Mouse (Mus musculus): ENCODE data around the gene Tent5b. TPM values are rescaled to one million over a fixed set of nuclear protein-coding genes. Genes with fewer than 3 reads are reported as not detected.
A peak's percentile ranks its signal among the peaks of the same experiment; 100 is the strongest.

Tent5b gene
- 1 to 10 TPM in 1 of 2 experiments, under 1 TPM in 1; 0.87 to 8.5 TPM for total RNA-seq (2021)

DNA sequence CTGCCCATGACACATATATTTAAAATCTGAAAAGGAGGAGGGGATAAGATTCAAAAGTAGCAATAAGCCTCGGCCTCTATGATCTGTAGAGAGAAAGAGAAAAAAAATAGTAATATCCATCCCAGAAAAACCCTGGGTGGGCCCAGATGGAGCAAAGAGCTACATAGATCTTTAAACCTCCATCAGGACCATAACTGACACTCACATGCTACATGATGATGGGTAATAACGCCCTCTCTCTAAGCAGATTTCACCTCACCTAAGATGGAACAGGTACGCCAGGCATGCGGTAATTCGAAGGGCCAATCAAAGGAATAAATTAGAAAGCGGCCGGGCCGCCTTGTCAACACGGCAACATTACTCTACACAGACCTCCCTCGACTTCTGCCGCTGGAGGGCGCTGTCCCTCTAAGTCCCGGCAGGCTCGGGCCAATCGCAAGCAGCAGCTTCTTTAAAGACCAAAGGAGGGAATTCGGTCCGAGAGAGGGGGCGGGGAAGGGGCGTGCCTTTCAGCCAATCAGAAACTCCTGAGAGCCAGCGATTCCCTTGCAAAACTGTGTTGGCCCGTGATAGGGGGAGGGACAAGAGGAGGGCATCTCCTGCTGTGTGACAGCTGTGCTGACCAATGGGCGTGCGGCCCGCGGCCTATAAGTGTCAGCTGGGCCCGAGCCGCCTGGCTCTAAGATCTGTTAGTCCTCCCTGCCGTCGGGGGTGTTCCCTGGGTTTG, at the start of gene Tent5b:
Gene Tent5b, plus strand, starts transcription at position 675 of the 727 bp plus-strand sequence.
- DNase-seq = peak; percentile 99
- intact Hi-C loops (cut with DNase I) = loop anchor here (1.0 kb wide), 1 partner anchor 15 kb away; no protein-coding TSS in a partner anchor

- intact Hi-C loops (cut with DNase I) = no loop called here
- no peak for DNase-seq
Measured at GRCm38 (mm10) chr4:133431508-133431907, 48.4 kb upstream of the Tent5b start.

DNA sequence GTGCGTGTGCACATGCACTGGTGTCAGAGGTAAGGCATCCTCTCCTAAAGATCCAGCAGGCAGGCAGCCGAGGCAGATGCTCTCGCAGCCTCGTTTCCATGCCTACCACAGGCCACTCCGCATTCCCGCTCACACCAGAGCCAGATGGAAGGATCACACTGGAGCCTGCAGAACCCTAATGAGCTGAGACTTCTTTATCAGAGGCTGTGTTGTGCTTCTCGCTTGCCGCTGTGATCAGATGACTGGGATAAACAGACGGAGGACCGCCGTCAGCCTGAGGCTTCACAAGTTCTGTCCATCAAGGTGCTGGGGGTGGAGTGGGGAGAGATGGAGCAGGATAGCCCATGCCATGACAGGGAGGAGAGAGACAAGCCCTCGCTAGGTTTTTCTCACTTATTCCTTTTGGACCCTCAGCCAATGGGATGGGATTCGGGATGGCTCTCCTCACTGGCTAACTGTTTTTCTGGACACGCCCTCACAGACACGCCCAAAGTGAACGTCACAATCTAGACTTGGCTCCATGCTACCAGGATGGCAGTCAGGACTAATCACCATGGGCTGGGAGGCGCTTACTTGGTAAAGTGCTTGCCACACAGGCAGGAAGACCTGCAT, 47.3 kb upstream of the Tent5b start:
- DNase-seq = no peak
- intact Hi-C loops (cut with DNase I) = no loop called here

DNA sequence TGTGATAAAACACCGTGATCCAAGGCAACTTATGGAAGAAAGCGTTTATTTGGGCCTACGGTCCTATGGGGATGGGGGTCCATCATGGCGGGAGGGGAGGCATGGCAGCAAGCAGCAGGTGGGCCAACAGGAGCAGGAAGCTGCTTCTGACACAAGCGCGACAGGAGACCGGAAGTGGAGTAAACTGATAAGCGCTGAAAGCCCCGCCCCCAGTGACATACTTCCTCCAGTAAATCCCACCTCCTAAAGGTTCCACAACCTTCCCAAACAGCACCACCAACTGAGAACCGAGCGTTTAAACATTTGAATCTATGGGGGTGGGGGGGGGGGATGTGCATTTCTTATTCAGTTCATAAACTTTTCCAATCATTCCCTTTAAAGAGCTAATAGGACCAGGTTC, 44.0 kb upstream of the Tent5b start:
- DNase-seq = no peak
- intact Hi-C loops (cut with DNase I) = no loop called here

- DNase-seq = peak; percentile 41 to 53
- intact Hi-C loops (cut with DNase I) = no loop called here
Measured at GRCm38 (mm10) chr4:133439460-133440376, 40.2 kb upstream of the Tent5b start.

GRCm38 (mm10) chr4:133440377-133440795, 39.5 kb upstream of the Tent5b start:
- intact Hi-C loops (cut with DNase I) = no loop called here
- DNase-seq = no peak

DNA sequence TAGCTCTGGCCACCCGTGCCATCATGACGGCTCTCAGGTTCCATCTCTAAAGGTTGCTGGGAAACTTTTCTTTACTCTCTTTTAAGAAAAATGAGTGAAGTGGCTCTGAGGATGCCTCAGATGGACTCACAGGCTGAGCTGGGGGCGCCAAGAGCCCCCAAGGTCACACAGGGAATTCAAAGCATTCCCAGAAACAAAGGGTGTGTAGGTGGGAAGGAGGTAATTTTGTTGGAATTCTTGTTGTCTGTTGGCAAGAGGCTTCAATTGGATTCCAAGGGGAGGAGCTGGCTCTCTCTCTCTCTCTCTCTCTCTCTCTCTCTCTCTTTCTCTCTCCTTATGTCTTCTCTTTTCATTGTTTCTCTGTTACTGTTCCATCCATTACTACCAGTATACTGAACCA, 37.7 kb upstream of the Tent5b start:
- intact Hi-C loops (cut with DNase I) = no loop called here

GRCm38 (mm10) chr4:133443085-133443484, 36.8 kb upstream of the Tent5b start:
- peak; percentile 39 to 46 for DNase-seq
- intact Hi-C loops (cut with DNase I) = no loop called here

More for the DNA sequence above, 37.7 kb upstream of the Tent5b start:
- DNase-seq = no peak

DNA sequence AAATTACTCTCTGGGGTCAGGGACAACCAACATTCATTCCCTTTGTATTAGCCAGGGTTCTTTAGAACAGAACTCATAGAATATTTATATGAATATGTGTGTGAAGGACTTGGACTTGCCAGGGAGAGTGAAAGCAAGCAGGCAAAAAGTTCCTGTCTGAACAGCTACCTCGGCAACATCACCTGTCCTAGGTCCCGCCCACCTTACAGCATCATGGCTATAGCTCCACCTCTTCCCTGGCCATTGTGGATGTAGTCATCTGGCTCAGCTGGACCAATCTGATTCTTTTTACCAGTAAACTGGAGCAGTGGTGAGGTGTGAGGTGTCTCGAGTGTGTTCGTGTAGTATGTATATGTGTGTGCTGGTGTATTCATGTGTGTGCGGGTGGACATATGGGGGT, 34.2 kb upstream of the Tent5b start:
- DNase-seq = no peak
- intact Hi-C loops (cut with DNase I) = no loop called here

DNA sequence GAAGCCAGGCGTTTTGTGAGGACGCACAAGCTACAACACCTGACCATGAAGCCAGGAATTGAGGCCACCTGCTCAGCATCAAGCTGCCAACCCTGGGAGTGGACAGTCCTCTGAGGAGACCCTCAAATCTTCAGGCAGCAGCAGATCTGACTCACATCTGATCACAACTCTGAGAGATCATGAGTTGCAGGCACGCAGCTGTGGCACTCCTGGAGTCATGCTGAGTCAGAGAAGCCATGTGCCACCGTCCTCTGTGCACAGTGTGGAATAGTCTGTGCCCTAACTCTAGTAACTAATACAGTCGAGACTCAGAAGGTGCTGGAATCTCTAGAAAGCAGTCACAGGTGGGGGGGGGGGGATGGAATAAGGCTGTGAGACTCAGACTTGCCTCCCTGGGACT, 32.6 kb upstream of the Tent5b start:
- no peak for DNase-seq
- intact Hi-C loops (cut with DNase I) = no loop called here

GRCm38 (mm10) chr4:133447967-133448366, 32.0 kb upstream of the Tent5b start:
- no peak for DNase-seq
- intact Hi-C loops (cut with DNase I) = no loop called here

GRCm38 (mm10) chr4:133448708-133449388, 31.1 kb upstream of the Tent5b start:
- no peak for DNase-seq
- intact Hi-C loops (cut with DNase I) = no loop called here

- peak; percentile 39 to 73 for DNase-seq
- intact Hi-C loops (cut with DNase I) = no loop called here
Measured at GRCm38 (mm10) chr4:133449726-133450125, 30.2 kb upstream of the Tent5b start.

DNA sequence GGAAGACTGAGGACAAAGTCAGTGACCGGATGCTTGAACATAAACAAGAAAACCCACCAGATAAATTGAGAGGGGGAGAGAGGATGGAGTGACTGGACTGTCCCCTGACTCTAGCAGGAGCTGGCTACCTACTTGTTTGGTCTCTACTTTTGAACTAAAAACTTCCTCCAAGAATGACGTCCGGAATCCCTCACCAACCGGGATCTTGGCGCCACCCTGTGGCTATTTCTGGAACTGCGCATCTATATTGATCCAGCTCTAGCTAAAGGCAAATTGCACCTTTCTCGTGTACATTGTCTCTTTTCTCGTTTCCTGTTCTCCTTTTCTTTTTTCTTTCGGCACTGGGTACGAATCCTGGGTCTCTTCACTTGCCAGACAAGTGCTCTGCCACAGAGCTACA, 28.4 kb upstream of the Tent5b start:
- intact Hi-C loops (cut with DNase I) = loop anchor here (1.0 kb wide), 2 partner anchors 27 to 141 kb away; no protein-coding TSS in a partner anchor
- DNase-seq = peak; percentile 87 to 95

GRCm38 (mm10) chr4:133452433-133452832, 27.5 kb upstream of the Tent5b start:
- no peak for DNase-seq
- intact Hi-C loops (cut with DNase I) = no loop called here

DNA sequence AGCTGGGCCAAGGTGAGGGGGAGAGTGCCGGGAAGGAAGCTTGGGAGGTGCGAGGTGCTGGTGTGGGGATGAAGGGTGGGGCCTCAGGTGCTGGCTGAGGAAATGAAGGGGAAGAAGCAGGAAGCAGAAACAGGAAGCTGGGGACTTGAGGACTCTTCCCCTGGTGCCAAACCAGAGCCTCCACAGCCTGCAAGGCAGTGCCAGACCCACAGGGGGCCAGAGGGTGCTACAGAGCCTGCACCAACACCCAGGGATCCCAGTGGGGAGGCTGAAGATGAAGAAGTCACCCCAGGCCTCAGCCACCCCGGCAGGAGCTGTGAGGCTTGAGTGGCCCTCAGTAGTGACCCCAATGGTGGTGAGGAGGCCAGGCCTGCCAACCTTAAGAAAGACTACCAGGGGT, 21.9 kb upstream of the Tent5b start:
- no peak for DNase-seq
- intact Hi-C loops (cut with DNase I) = no loop called here

DNA sequence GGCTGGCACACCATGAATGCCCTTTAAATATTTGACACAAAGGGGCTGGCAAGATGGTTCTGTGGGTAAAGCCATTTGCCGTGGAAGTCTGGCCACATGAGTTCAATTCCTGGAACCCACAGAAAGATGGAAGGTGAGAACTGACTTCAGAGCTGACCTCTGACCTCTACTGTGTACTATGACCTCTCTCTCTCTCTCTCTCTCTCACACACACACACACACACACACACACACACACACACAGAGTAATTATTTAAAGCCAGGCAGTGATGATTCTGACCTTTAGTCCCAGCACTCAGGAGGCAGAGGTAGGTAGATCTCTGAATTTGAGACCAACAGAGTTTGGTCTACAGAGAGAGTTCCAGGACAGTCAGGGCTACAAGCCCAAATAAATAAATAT, 19.9 kb upstream of the Tent5b start:
- intact Hi-C loops (cut with DNase I) = no loop called here
- DNase-seq = no peak

- intact Hi-C loops (cut with DNase I) = no loop called here
- no peak for DNase-seq
Measured at GRCm38 (mm10) chr4:133460796-133461325, 19.1 kb upstream of the Tent5b start.

GRCm38 (mm10) chr4:133461362-133461761, 18.6 kb upstream of the Tent5b start:
- intact Hi-C loops (cut with DNase I) = no loop called here
- no peak for DNase-seq

- intact Hi-C loops (cut with DNase I) = no loop called here
- peak; percentile 61 to 68 for DNase-seq
Measured at GRCm38 (mm10) chr4:133463184-133463583, 16.7 kb upstream of the Tent5b start.
